Mouse (Mus musculus) testis, adult 2 months (tissue): ENCODE data around the gene Zmiz1. TPM values are rescaled to one million over a fixed set of nuclear protein-coding genes. Genes with fewer than 3 reads are reported as not detected.

ENCODE experiments used
- H3K27ac ChIP-seq: fragments of 200-500 bp; 2 replicates; pipeline ENCODE4 v1.5.1; 2012; ENCODE audit warnings: low read depth, low read length; ENCODE audit not compliant: control insufficient read depth, insufficient read depth
- H3K27me3 ChIP-seq: fragments of 200-500 bp; 2 replicates; pipeline ENCODE4 v1.6.1; 2012; ENCODE audit warnings: mild to moderate bottlenecking, low read length, moderate library complexity; ENCODE audit not compliant: control insufficient read depth, insufficient read depth
- H3K36me3 ChIP-seq: fragments of 200-500 bp; 2 replicates; pipeline ENCODE4 v1.6.1; 2012; ENCODE audit warnings: mild to moderate bottlenecking, low read length; ENCODE audit not compliant: control insufficient read depth, insufficient read depth
- H3K4me1 ChIP-seq: fragments of 200-500 bp; 2 replicates; pipeline ENCODE4 v1.6.1; 2012; ENCODE audit warnings: low read length; ENCODE audit not compliant: control insufficient read depth, insufficient read depth
- H3K4me3 ChIP-seq: fragments of 200-500 bp; 2 replicates; pipeline ENCODE4 v1.5.1; 2012; ENCODE audit warnings: low read depth, mild to moderate bottlenecking, low read length, moderate library complexity, mixed read lengths; ENCODE audit not compliant: control insufficient read depth
- CTCF ChIP-seq: fragments of 200-500 bp; IDR thresholded peaks from 2 replicates; pipeline ENCODE4 v1.5.1; 2012; ENCODE audit warnings: low read depth, mild to moderate bottlenecking, inconsistent platforms, low read length, moderate library complexity; ENCODE audit not compliant: control insufficient read depth, insufficient read depth, insufficient replicate concordance
- POLR2A ChIP-seq: fragments of 200-500 bp; IDR thresholded peaks from 2 replicates; pipeline ENCODE4 v1.6.1; 2012; ENCODE audit warnings: low read depth, mild to moderate bottlenecking, inconsistent platforms, low read length, moderate library complexity; ENCODE audit not compliant: control insufficient read depth
- polyA plus RNA-seq: library from polyadenylated mRNA; depleted of rRNA; stranded (reverse); fragments of >200 nt; gene quantifications from 2 replicates; pipeline ENCODE4 v1.2.3, GENCODE M21; 2012

Gene Zmiz1
- polyA plus RNA-seq, 1 experiment = 9.1 TPM

DNA sequence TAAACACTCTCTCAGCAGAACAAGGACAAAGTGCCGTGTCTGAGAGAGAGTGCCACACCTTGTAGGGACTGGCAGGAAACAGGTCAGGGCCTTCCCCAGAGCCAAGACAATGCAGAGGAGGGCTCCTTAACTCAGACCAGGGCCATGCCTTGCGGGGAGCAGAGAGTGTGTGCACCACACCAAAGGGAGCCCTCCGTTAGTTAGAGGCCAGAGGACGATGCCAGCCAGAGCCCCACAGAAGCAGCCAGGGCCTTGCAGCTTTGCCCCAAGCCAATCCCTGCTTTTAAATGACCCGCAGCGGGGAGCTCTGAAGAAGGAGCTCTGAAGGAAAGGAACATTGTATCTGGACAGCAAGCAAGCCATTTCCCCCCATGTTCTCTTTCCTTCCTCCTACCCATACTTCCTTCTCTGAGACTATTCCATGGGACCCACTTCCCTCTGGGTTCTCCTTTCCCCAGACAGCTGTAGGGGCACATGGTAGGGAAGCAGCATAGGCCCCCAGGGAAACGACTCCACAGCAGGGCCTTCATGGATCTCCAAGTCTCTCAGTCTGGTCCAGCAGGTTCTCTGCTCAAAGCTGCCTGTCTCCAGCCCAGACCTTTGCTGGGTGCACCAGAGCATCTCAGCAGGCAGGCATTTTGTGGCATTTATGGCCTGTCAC is 204.8 kb downstream of the Zmiz1 start:
- H3K27ac ChIP-seq = no peak overlapping the region
- H3K4me3 ChIP-seq = no peak overlapping the region
- no peaks in the 10 kb centered on the region for H3K36me3 ChIP-seq
- no peaks in the 10 kb centered on the region for H3K27me3 ChIP-seq
- H3K4me1 ChIP-seq = peaks cover 9% of the 10 kb centered on the region
- TF ChIP-seq POLR2A = no peak
- no peak for TF ChIP-seq CTCF

DNA sequence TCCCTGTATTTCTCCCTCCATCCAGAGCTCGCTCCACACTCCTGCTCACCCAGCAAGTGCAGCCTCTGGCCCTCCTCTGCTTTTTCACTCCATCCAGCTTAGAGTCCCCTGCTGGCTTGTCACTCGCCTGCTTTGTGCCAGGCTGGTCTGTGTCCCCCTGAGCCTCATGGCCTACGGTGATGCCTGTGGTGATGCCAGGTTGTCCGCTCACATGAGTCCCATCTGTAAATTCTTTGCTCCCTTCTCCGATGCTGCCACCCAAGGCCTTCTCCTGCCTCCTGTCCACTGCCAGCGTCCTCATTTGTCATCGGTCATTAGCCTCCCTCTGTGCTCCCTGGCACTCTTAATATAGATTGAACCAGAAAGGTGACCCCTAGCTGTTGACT is 205.3 kb downstream of the Zmiz1 start:
- no peaks in the 10 kb centered on the region for H3K27me3 ChIP-seq
- H3K36me3 ChIP-seq = no peaks in the 10 kb centered on the region
- H3K4me1 ChIP-seq = peaks cover 9% of the 10 kb centered on the region
- no peak for TF ChIP-seq POLR2A
- TF ChIP-seq CTCF = no peak
- no peak overlapping the region for H3K4me3 ChIP-seq
- no peak overlapping the region for H3K27ac ChIP-seq

DNA sequence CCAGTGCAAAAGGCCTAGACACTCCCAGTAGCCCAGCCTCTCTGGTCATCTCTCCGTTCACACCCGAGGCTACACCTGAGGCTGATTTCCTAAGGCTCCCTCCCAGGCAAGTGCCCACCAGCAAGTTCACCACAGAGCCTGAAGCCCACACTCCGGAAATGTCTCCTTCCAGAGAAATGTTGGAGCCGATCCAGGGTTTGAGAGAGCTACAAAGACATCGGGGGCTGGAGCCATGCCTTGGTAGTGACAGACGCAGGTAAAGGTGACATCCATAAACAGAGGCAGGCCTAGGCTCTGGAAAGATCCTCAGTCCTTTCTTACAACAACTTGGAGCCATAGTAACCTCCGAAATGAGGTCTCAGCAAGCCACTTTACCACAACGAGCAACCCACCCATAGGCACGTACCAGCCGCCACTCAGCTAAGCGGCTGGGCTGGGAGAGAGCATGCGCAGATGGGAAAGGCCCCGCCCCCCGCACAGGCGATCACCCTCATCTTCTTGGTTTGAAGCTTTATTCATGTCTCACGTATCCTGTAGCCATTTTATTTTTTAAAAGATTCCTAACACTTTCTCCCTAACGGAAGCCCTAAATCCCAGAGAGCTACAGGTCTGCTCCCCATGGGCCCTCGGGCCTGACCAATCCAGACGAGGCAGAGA is 206.5 kb downstream of the Zmiz1 start:
- Histone ChIP-seq H3K27ac (no peak overlapping the region), H3K36me3 (no peaks in the 10 kb centered on the region), H3K4me1 (peaks cover 9% of the 10 kb centered on the region), H3K27me3 (no peaks in the 10 kb centered on the region), H3K4me3 (peak overlapping the region; percentile 63)
- TF ChIP-seq POLR2A = no peak
- TF ChIP-seq CTCF = no peak

DNA sequence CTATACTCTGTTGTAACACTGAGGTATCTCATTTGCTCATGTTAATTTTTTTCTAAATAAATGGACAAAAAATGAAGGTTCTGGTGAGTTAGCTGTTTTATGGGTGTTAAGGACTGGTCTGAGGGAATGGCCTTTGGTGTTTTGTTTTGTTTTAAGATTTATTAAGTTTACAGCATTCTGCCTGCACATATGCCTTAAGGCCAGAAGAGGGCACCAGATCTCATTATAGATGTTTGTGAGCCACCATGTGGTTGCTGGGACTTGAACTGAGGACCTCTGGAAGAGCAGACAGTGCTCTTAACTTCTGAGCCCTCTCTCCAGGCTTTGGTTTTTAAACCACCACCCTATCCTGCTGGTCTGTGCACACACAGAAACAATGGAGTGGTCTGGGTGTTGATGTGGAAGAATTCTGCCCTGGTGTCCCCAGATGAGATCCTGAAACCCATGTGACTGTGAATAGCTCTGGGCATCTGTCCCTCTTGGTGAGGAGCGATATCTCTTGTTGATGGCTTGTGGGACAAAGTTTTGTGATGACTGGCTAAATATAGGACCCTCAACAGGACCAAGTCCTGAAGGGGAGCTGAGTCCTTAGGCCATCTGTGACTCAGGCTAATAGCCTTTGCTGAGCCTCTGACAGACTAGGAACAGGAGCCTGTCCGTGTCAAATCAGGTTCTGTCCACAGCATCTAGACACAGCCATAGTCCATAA is 207.8 kb downstream of the Zmiz1 start:
- Histone ChIP-seq H3K4me1 (peaks cover 6% of the 10 kb centered on the region), H3K36me3 (no peaks in the 10 kb centered on the region), H3K27me3 (no peaks in the 10 kb centered on the region), H3K27ac (no peak overlapping the region), H3K4me3 (no peak overlapping the region)
- TF ChIP-seq POLR2A (no peak), CTCF (no peak)

DNA sequence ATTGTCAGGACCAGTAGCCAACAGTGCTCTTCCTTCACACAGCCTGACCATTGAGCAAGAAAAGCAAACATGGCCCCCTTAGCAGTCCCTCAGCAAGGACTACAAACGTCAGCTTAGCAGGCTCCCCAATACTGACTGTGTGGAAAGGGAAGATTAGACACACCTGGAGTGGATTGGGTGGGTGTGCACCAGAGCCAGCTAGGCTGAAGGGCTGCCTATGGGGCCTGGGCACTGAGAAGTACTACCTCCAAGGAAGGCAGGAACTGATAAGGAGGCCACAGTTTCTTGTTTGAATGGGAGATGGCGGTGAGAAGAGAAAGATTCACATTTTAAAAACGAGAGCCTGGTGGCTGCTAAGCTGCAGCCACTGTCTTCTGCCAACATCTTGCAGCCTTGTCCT is 208.6 kb downstream of the Zmiz1 start:
- Histone ChIP-seq H3K4me1 (peaks cover 6% of the 10 kb centered on the region), H3K27me3 (no peaks in the 10 kb centered on the region), H3K4me3 (no peak overlapping the region), H3K27ac (no peak overlapping the region), H3K36me3 (no peaks in the 10 kb centered on the region)
- no peak for TF ChIP-seq CTCF
- no peak for TF ChIP-seq POLR2A

DNA sequence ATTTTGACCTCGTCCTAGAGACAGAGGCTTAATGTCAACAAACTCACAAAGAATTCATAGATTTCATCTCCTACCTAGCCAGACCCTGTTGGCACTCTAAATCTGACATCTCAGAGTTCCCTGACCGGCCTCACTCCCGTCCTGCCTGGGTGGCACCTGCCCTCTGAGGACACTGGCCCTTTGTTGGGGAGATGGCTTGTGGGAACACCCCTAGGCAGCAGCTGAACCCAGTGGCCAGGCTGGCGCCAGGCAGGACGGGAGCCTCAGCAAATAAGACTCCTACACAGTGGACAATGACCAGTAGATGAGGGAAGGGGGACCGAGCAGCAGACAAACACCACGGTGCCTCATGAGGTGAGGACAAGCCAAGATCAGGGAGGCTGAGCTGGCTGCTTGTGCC is 220.6 kb downstream of the Zmiz1 start:
- no peaks in the 10 kb centered on the region for H3K4me1 ChIP-seq
- H3K36me3 ChIP-seq = no peaks in the 10 kb centered on the region
- no peaks in the 10 kb centered on the region for H3K27me3 ChIP-seq
- TF ChIP-seq POLR2A (no peak), CTCF (no peak)
- no peak overlapping the region for H3K27ac ChIP-seq
- no peak overlapping the region for H3K4me3 ChIP-seq

DNA sequence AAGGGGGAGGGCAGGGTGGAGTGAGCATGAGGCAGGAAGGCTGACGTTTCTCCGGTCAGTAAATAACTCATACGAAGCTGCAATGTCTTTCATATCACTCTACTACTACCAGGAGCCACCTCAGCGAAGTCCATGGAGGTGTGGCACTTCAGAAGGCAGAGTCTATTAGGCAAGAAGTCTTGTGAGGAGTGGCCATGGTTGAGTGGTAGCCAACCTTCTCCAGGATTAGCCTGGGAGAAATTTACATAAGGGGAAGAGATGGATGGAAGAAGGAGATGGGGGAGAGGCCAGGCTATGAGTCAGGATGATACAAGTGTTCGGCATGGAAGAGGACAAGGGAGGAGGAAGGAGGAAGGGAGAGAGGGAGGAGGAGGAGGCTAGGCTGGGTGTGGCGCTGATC is 223.0 kb downstream of the Zmiz1 start:
- Histone ChIP-seq H3K36me3 (no peaks in the 10 kb centered on the region), H3K27me3 (no peaks in the 10 kb centered on the region), H3K4me3 (no peak overlapping the region), H3K4me1 (no peaks in the 10 kb centered on the region), H3K27ac (no peak overlapping the region)
- TF ChIP-seq POLR2A = no peak
- TF ChIP-seq CTCF = no peak
